Mouse (Mus musculus) spleen, postnatal 4 days (tissue): ENCODE data around the gene Ust.

Experiments used
- DNase-seq, 2 experiments: peaks; one replicate each; pipeline ENCODE4 v3.0.0; 2022; ENCODE audit warnings: low spot score in 2 of 2

Ust gene

DNA sequence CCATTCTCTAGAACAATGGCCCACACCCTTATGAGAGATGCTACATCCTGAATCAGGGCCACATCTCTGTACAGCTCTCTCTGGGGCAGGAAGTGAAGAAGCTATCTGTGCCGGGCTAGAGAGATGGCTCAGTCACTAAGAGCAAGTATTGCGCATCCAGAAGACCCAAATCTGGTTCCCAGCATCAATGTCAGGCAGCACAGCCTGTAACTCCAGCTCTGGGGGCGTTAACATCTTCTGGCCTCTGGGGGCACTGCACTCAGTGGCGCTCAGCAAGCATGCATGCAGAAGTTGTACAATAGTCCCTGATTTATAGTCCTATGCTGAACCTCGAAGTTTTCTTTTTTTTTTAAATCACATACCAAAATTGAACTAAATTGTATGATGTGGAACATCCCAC is 341.0 kb downstream of the Ust start:
- DNase-seq = no peak

DNA sequence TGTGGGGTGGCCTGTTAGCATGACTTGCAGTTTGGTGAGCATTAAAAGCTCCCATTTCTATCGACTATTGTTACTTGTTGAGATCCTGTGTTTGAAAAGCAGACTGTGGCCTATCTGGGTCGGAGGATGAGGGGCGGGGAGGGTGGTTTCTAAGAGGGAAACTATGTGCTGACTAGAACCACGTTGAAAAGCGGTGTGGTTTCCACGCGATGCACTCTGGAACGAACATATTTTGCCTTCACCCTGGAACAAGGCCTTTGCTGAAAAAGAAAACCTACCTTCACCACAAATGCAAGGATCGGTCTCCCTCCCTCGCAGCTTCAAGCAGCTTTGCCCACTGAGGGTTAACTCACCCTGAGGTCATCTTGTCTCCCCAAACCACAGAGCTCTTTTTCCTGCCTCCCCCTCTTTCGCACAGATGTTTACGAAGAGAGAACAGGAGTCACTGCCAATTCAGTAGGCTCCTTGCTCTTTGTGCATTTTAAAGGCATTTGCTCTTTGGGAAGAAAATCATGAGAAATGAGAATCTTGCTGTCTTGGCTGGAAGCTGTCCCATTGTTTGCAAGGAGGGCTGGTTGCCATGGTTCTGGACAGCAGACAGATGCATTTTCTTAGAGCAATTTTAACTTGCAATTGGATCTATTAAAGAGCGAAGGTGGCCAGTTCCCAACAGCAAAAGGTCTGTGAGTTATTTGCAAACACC is 342.1 kb downstream of the Ust start:
- no peak for DNase-seq

DNA sequence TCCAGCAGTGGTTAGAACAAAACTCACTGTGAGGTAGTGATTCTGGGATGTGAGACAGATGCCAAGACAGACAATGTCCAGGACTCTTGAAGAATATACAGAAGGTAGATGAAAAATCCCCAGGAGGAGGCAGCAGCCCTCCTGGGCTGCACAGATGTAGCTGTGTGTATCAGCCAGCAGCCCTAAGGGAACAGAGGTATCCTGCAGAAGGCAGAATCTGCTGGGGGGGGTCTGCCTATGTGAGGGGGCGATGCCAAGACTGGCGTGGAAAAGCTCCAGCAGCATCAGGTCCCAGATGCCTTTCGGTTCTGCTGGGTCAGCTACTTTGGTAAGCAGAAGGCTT is 342.6 kb downstream of the Ust start:
- no peak for DNase-seq

DNA sequence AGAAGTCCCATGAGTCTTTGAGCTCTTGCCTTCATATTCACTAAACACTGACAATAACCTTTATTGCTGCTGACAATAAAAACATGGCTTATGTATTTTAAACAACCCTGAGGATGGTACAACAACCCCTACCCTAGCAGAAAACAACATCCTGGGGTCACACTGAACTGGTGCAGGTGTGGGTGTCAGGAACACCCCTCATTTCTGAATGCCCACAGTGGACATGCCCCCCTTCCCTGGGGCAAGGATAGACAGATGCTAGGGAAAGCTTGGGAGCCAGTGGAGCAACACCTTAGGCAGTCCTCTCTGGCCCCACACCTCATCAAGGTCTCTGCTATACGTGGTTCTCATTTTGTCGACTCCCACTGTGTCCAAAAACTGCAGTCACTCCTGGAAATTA is 343.9 kb downstream of the Ust start:
- no peak for DNase-seq

DNA sequence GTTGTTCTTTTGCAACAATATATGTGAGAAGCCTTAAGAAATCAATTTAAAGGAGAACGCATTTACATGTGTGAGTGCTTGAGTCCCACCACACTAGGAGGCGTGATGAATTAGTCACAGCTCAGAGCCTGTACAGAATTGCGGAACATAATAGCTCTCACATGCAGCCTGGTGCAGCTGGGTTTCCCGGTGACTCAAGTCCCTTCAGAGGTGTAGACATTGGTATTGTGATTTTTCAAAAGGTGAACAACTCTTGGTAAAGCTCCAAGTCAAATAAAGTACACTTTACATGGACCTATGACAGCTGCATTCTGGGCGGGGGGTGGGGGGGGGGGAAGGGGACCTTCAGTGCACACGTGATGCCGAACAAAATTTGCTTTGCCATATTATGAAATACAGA is 344.4 kb downstream of the Ust start:
- DNase-seq = no peak

DNA sequence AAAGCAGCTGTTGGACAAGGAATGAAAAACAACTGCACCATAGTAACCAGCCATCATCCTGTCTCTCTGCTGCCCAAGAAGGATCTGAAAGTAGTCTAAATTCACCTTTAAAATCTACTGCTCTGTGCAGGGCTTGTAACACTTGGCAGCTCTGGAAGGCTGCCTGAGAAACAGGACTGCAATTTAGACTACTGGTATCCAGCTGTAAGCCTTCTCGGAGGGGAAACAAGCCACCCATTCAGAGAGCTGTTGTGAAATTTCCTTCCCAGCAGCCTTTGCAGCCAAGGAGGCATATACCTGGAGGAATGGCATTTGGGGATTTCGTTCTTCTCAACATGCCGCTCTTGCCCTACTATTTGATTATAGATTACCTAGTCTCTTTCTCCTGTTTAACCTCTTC is 345.6 kb downstream of the Ust start:
- no peak for DNase-seq

DNA sequence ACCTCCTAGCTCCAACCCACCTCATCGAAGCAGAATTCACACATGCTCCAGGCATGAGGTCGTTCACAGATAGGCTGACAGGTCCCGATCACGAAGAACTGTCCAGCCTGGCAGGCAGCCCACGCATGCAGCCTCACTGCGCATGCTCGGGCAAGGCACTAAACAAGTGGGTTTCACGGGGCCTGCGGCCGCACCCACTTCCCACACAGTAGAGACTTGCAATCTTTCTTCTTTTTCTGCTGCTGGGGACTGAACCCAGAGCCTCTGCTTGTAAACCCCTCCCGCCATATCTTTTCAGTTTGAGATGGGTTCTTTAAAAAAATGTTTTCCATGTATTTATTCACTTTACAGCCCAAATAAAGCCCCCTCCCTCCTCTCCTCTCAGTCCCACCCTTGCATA is 347.1 kb downstream of the Ust start:
- DNase-seq = no peak
